In the genomic region with DNA sequence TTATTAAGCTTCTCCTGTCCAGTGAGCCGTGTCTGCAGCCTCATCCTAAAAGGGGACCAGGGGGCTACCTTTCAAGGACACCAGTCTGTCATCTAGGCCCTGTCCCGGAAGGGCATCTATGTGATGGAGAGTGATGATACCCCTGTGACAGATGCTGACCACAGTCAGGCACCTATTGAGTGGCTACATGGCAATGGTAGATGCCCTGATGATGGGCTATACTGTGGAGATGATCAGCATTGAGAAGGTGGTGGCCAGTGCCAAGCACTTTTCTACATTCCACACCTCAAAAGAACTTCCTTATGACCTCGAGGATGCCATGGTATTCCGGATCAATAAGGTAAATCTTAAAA, we compare ENCODE assay signal across 10 mouse cellular contexts.
DNase-seq lines count a peak whose midpoint lies in the region; ATAC-seq and TF ChIP-seq lines count a peak whose summit lies in the region.
"Had no signal": no experiment of that assay in that cellular context is flagged by ENCODE, and none has a peak within 500 bp of the region (broad histone marks: within the 10 kb centered on the region; RNA-seq: fewer than 3 reads in every experiment).

No protein-coding gene starts in this region.

- peaks cover 10% of the 10 kb centered on the region for H3K4me1 ChIP-seq in heart, embryonic 15.5 days (replicated peaks)
- peaks cover 23% of the 10 kb centered on the region for H3K4me1 ChIP-seq in embryonic facial prominence, embryonic 10.5 days
- no peaks in the 10 kb centered on the region for H3K4me1 ChIP-seq in forebrain, postnatal 0 days (ENCODE audit: insufficient read depth)
- peaks cover 15% of the 10 kb centered on the region for H3K4me1 ChIP-seq in midbrain, embryonic 10.5 days
- H3K4me1 ChIP-seq in thymus, adult 2 months (replicated peaks; ENCODE audit: control insufficient read depth, insufficient read depth, low read length), result peaks cover 4% of the 10 kb centered on the region; the same call in 1 of the 2 replicates

- no peak overlapping the region for H3K27ac ChIP-seq in heart, embryonic 15.5 days
- H3K27ac ChIP-seq in embryonic facial prominence, embryonic 10.5 days (replicated peaks), result peak overlapping the region; percentile 89
- H3K27ac ChIP-seq in forebrain, postnatal 0 days (ENCODE audit: low read depth, low read length), result no peak overlapping the region
- H3K27ac ChIP-seq in midbrain, embryonic 10.5 days (replicated peaks), result peak overlapping the region; percentile 90
- no peak overlapping the region for H3K27ac ChIP-seq in thymus, adult 2 months (ENCODE audit: control insufficient read depth, insufficient read depth, low read length)

- H3K4me2 ChIP-seq in heart, embryonic 15.5 days, result peak overlapping the region; percentile 80
- H3K4me2 ChIP-seq in forebrain, postnatal 0 days (ENCODE audit: low read depth), result peak overlapping the region; percentile 65

- ATAC-seq in heart, embryonic 15.5 days (replicated peaks; ENCODE audit: insufficient number of reproducible peaks, insufficient read depth, low FRiP score, low read depth), result no peak
- no peak; the same call in 1 of the 2 replicates for ATAC-seq in forebrain, postnatal 0 days

- H3K9ac ChIP-seq in heart, embryonic 15.5 days, result no peak overlapping the region
- H3K9ac ChIP-seq in forebrain, postnatal 0 days, result peak overlapping the region; percentile 66

- H3K4me3 ChIP-seq in heart, embryonic 15.5 days, result peak overlapping the region; percentile 45
- peak overlapping the region; percentile 57 for H3K4me3 ChIP-seq in embryonic facial prominence, embryonic 10.5 days
- H3K4me3 ChIP-seq in forebrain, postnatal 0 days (ENCODE audit: low read depth, low read length), result peak overlapping the region; percentile 28; the same call in 1 of the 2 replicates
- H3K4me3 ChIP-seq in midbrain, embryonic 10.5 days, result peak overlapping the region; percentile 54
- H3K4me3 ChIP-seq in thymus, adult 2 months (ENCODE audit: control insufficient read depth, insufficient read depth, low read length), result no peak overlapping the region

- TF ChIP-seq POLR2A in thymus, adult 2 months (IDR thresholded peaks at IDR 0.05; ENCODE audit: control insufficient read depth, extremely low read depth, insufficient read depth, low read length, poor library complexity), result no peak

- intact Hi-C loops in heart, postnatal 14 days (cut with DNase I), result no loop called here
- intact Hi-C loops in gastrocnemius, postnatal 36 days (cut with DNase I), result no loop called here

- no peaks in the 10 kb centered on the region for H3K36me3 ChIP-seq in heart, embryonic 15.5 days
- peaks cover 11% of the 10 kb centered on the region; the same call in 1 of the 2 replicates for H3K36me3 ChIP-seq in embryonic facial prominence, embryonic 10.5 days (replicated peaks)
- peaks cover 4% of the 10 kb centered on the region; the same call in 1 of the 2 replicates for H3K36me3 ChIP-seq in forebrain, postnatal 0 days (ENCODE audit: insufficient read depth)
- H3K36me3 ChIP-seq in midbrain, embryonic 10.5 days, result peaks cover 20% of the 10 kb centered on the region
- H3K36me3 ChIP-seq in thymus, adult 2 months (ENCODE audit: control insufficient read depth, insufficient read depth, low read length), result no peaks in the 10 kb centered on the region

- WGBS in heart, embryonic 15.5 days, result 79% methylated on average over 4 of the region's 4 CpGs
- 85% methylated on average over 4 of the region's 4 CpGs for WGBS in embryonic facial prominence, embryonic 10.5 days
- 84% methylated on average over 4 of the region's 4 CpGs for WGBS in forebrain, postnatal 0 days
- WGBS in midbrain, embryonic 10.5 days, result 84% methylated on average over 4 of the region's 4 CpGs
- WGBS in thymus, adult 2 months, result 96% methylated on average over 4 of the region's 4 CpGs

- TF ChIP-seq CTCF in forebrain, postnatal 0 days (IDR thresholded peaks at IDR 0.05; ENCODE audit: low read depth), result no peak
- TF ChIP-seq CTCF in thymus, adult 2 months (IDR thresholded peaks at IDR 0.05; ENCODE audit: borderline replicate concordance, control insufficient read depth, extremely low read depth, insufficient read depth, low read length, poor library complexity), result no peak

- H3K27me3 ChIP-seq in heart, embryonic 15.5 days, result 0 out of 2 replicates have a peak, but pooled peaks cover 6% of the 10 kb centered on the region
- peaks cover 30% of the 10 kb centered on the region for H3K27me3 ChIP-seq in embryonic facial prominence, embryonic 10.5 days (replicated peaks; ENCODE audit: low read depth, poor library complexity, severe bottlenecking)
- no peaks in the 10 kb centered on the region for H3K27me3 ChIP-seq in forebrain, postnatal 0 days (ENCODE audit: insufficient read depth, low read length)
- H3K27me3 ChIP-seq in midbrain, embryonic 10.5 days (ENCODE audit: low read depth, poor library complexity, severe bottlenecking), result peaks cover 28% of the 10 kb centered on the region
- H3K27me3 ChIP-seq in thymus, adult 2 months (ENCODE audit: control insufficient read depth, insufficient read depth, low read length), result no peaks in the 10 kb centered on the region

- no peaks in the 10 kb centered on the region for H3K9me3 ChIP-seq in heart, embryonic 15.5 days (replicated peaks)
- H3K9me3 ChIP-seq in embryonic facial prominence, embryonic 10.5 days, result 0 out of 2 replicates have a peak, but pooled peaks cover 2% of the 10 kb centered on the region
- H3K9me3 ChIP-seq in forebrain, postnatal 0 days (ENCODE audit: low read length), result no peaks in the 10 kb centered on the region
- H3K9me3 ChIP-seq in midbrain, embryonic 10.5 days (replicated peaks), result peaks cover 4% of the 10 kb centered on the region; the same call in 1 of the 2 replicates

- no peak for DNase-seq in heart, postnatal 14 days
- DNase-seq in embryonic facial prominence, embryonic 10.5 days (ENCODE audit: low spot score), result no peak
- no peak for DNase-seq in forebrain, postnatal 0 days
- no peak for DNase-seq in midbrain, embryonic 10.5 days (ENCODE audit: low spot score)
- DNase-seq in thymus, adult 2 months, result no peak
- DNase-seq in gastrocnemius, postnatal 36 days, result no peak
- DNase-seq in cerebellum, adult 18-20 months, result no peak
- DNase-seq: layer of hippocampus, postnatal 36 days; lung, postnatal 4 days had no signal

Comparison
In these comparisons a context has a peak if more than half of its experiments do, and no peak if none do; other contexts are left out.
1. H3K27ac ChIP-seq: peak in embryonic facial prominence, embryonic 10.5 days (single experiment) and midbrain, embryonic 10.5 days (single experiment); none in heart, embryonic 15.5 days (single experiment), forebrain, postnatal 0 days (single experiment) and thymus, adult 2 months (single experiment).